Mouse (Mus musculus): Measurements from ENCODE around the gene S100a6. TPM values are rescaled to one million over a fixed set of nuclear protein-coding genes. Genes with fewer than 3 reads are reported as not detected.
A peak's percentile ranks its signal among the peaks of the same experiment; 100 is the strongest.

The S100a6 gene
- polyA plus RNA-seq, 1 experiment from 2014 or later = 18.3 TPM

GRCm38 (mm10) chr3:90615415-90615814, 2.7 kb downstream of the S100a6 start:
- H3K9me3 ChIP-seq = no peaks in the 10 kb centered on the region
- DNase-seq (ENCODE audit: low spot score) = peak; percentile 53
- no peak overlapping the region for H3K27ac ChIP-seq
- H3K4me1 ChIP-seq (replicated peaks) = peaks cover 12% of the 10 kb centered on the region
- no peak overlapping the region for H3K4me3 ChIP-seq
- 9% methylated on average over 7 of the region's 7 CpGs for WGBS
- H3K36me3 ChIP-seq = no peaks in the 10 kb centered on the region
- peaks cover 13% of the 10 kb centered on the region for H3K27me3 ChIP-seq (ENCODE audit: insufficient read depth, poor library complexity, severe bottlenecking)

- Histone ChIP-seq H3K36me3 (no peaks in the 10 kb centered on the region), H3K9me3 (no peaks in the 10 kb centered on the region), H3K4me1 (replicated peaks) (peaks cover 12% of the 10 kb centered on the region), H3K27ac (no peak overlapping the region), H3K27me3 (ENCODE audit: insufficient read depth, poor library complexity, severe bottlenecking) (peaks cover 13% of the 10 kb centered on the region), H3K4me3 (no peak overlapping the region)
- no peak for DNase-seq (ENCODE audit: low spot score)
- 81% methylated on average over 1 of the region's 1 CpGs for WGBS
Observed at GRCm38 (mm10) chr3:90615911-90616310, 3.2 kb downstream of the S100a6 start.

GRCm38 (mm10) chr3:90617586-90617985, 4.9 kb downstream of the S100a6 start:
- Histone ChIP-seq H3K36me3 (no peaks in the 10 kb centered on the region), H3K27ac (no peak overlapping the region), H3K27me3 (ENCODE audit: insufficient read depth, poor library complexity, severe bottlenecking) (peaks cover 13% of the 10 kb centered on the region), H3K4me1 (replicated peaks) (peaks cover 11% of the 10 kb centered on the region), H3K9me3 (no peaks in the 10 kb centered on the region), H3K4me3 (no peak overlapping the region)
- 6% methylated on average over 1 of the region's 1 CpGs for WGBS
- no peak for DNase-seq (ENCODE audit: low spot score)

- Histone ChIP-seq H3K4me3 (no peak overlapping the region), H3K9me3 (no peaks in the 10 kb centered on the region), H3K27ac (no peak overlapping the region), H3K4me1 (replicated peaks) (peaks cover 26% of the 10 kb centered on the region), H3K27me3 (ENCODE audit: insufficient read depth, poor library complexity, severe bottlenecking) (no peaks in the 10 kb centered on the region), H3K36me3 (no peaks in the 10 kb centered on the region)
- no peak for DNase-seq (ENCODE audit: low spot score)
- WGBS = 60% methylated on average over 7 of the region's 7 CpGs
Observed at GRCm38 (mm10) chr3:90621552-90621951, 8.9 kb downstream of the S100a6 start.

GRCm38 (mm10) chr3:90623435-90624071, 10.9 kb downstream of the S100a6 start:
- 17% methylated on average over 2 of the region's 2 CpGs for WGBS
- peak; percentile 32 for DNase-seq (ENCODE audit: low spot score)
- Histone ChIP-seq H3K4me1 (replicated peaks) (peaks cover 26% of the 10 kb centered on the region), H3K36me3 (no peaks in the 10 kb centered on the region), H3K4me3 (no peak overlapping the region), H3K9me3 (no peaks in the 10 kb centered on the region), H3K27me3 (ENCODE audit: insufficient read depth, poor library complexity, severe bottlenecking) (no peaks in the 10 kb centered on the region), H3K27ac (peak overlapping the region; percentile 62)

- peak overlapping the region; percentile 25; the same call in 1 of the 2 replicates for H3K27ac ChIP-seq
- H3K4me3 ChIP-seq = no peak overlapping the region
- DNase-seq (ENCODE audit: low spot score) = no peak
- H3K27me3 ChIP-seq (ENCODE audit: insufficient read depth, poor library complexity, severe bottlenecking) = no peaks in the 10 kb centered on the region
- H3K9me3 ChIP-seq = no peaks in the 10 kb centered on the region
- 79% methylated on average over 5 of the region's 5 CpGs for WGBS
- H3K4me1 ChIP-seq (replicated peaks) = peaks cover 26% of the 10 kb centered on the region
- no peaks in the 10 kb centered on the region for H3K36me3 ChIP-seq
Observed at GRCm38 (mm10) chr3:90625496-90625895, 12.8 kb downstream of the S100a6 start.

GRCm38 (mm10) chr3:90626266-90627021, 13.8 kb downstream of the S100a6 start:
- WGBS = 79% methylated on average over 9 of the region's 9 CpGs
- DNase-seq (ENCODE audit: low spot score) = no peak

GRCm38 (mm10) chr3:90627366-90627765, 14.7 kb downstream of the S100a6 start:
- no peak for DNase-seq (ENCODE audit: low spot score)
- H3K4me1 ChIP-seq (replicated peaks) = peaks cover 26% of the 10 kb centered on the region
- H3K36me3 ChIP-seq = no peaks in the 10 kb centered on the region
- no peaks in the 10 kb centered on the region for H3K9me3 ChIP-seq
- H3K27me3 ChIP-seq (ENCODE audit: insufficient read depth, poor library complexity, severe bottlenecking) = no peaks in the 10 kb centered on the region
- H3K4me3 ChIP-seq = no peak overlapping the region
- no peak overlapping the region for H3K27ac ChIP-seq
- WGBS = 95% methylated on average over 5 of the region's 5 CpGs

More at GRCm38 (mm10) chr3:90626266-90627021, 13.8 kb downstream of the S100a6 start:
- Histone ChIP-seq H3K36me3 (no peaks in the 10 kb centered on the region), H3K27ac (0 out of 2 replicates have a peak overlapping the region, but pooled peaks have one; percentile 2), H3K4me1 (replicated peaks) (peaks cover 26% of the 10 kb centered on the region), H3K9me3 (no peaks in the 10 kb centered on the region), H3K27me3 (ENCODE audit: insufficient read depth, poor library complexity, severe bottlenecking) (no peaks in the 10 kb centered on the region), H3K4me3 (no peak overlapping the region)

GRCm38 (mm10) chr3:90627807-90628206, 15.1 kb downstream of the S100a6 start:
- Histone ChIP-seq H3K4me1 (replicated peaks) (peaks cover 26% of the 10 kb centered on the region), H3K9me3 (no peaks in the 10 kb centered on the region), H3K36me3 (no peaks in the 10 kb centered on the region), H3K27me3 (ENCODE audit: insufficient read depth, poor library complexity, severe bottlenecking) (no peaks in the 10 kb centered on the region), H3K4me3 (no peak overlapping the region), H3K27ac (no peak overlapping the region)
- no peak for DNase-seq (ENCODE audit: low spot score)
- 62% methylated on average over 4 of the region's 4 CpGs for WGBS

GRCm38 (mm10) chr3:90629298-90629697, 16.6 kb downstream of the S100a6 start:
- Histone ChIP-seq H3K27ac (no peak overlapping the region), H3K4me3 (no peak overlapping the region), H3K27me3 (ENCODE audit: insufficient read depth, poor library complexity, severe bottlenecking) (no peaks in the 10 kb centered on the region), H3K4me1 (replicated peaks) (peaks cover 13% of the 10 kb centered on the region; the same call in 1 of the 2 replicates), H3K36me3 (no peaks in the 10 kb centered on the region), H3K9me3 (no peaks in the 10 kb centered on the region)
- DNase-seq (ENCODE audit: low spot score) = no peak
- 88% methylated on average over 2 of the region's 2 CpGs for WGBS

- Histone ChIP-seq H3K9me3 (no peaks in the 10 kb centered on the region), H3K4me3 (no peak overlapping the region), H3K36me3 (no peaks in the 10 kb centered on the region), H3K4me1 (replicated peaks) (no peaks in the 10 kb centered on the region), H3K27me3 (ENCODE audit: insufficient read depth, poor library complexity, severe bottlenecking) (no peaks in the 10 kb centered on the region), H3K27ac (no peak overlapping the region)
- no peak for DNase-seq (ENCODE audit: low spot score)
- 84% methylated on average over 2 of the region's 2 CpGs for WGBS
Observed at GRCm38 (mm10) chr3:90631984-90632383, 19.3 kb downstream of the S100a6 start.

GRCm38 (mm10) chr3:90638511-90639275, 26.0 kb downstream of the S100a6 start:
- H3K4me3 ChIP-seq = no peak overlapping the region
- WGBS = 64% methylated on average over 1 of the region's 1 CpGs
- H3K27me3 ChIP-seq (ENCODE audit: insufficient read depth, poor library complexity, severe bottlenecking) = no peaks in the 10 kb centered on the region
- no peaks in the 10 kb centered on the region for H3K9me3 ChIP-seq
- no peaks in the 10 kb centered on the region for H3K4me1 ChIP-seq (replicated peaks)
- H3K27ac ChIP-seq = no peak overlapping the region
- no peak for DNase-seq (ENCODE audit: low spot score)
- no peaks in the 10 kb centered on the region for H3K36me3 ChIP-seq
